Mouse (Mus musculus) embryonic stem cell, embryonic (primary cell): ENCODE data around the gene Ptcd2.

Experiments used
- CTCF ChIA-PET, 4 experiments: fragments of 300-600 bp in 2 of 4; fragments of 350-600 bp in 2 of 4; sonication (Branson Sonifier 250); formaldehyde crosslinking; loops; one replicate each; lab custom pipeline; 2022; ENCODE audit warnings: inconsistent platforms in 2 of 4; lab: Charles Lee
- POLR2A ChIA-PET, 4 experiments: fragments of 300-600 bp in 2 of 4; fragments of 350-600 bp in 2 of 4; sonication (Branson Sonifier 250); formaldehyde crosslinking; loops; one replicate each; lab custom pipeline; 2022; ENCODE audit warnings: antibody characterized with exemption in 4 of 4, inconsistent platforms in 1 of 4; lab: Charles Lee

The Ptcd2 gene

GRCm38 (mm10) chr13:99287207-99287606 lies 57.3 kb downstream of the Ptcd2 start:
- POLR2A ChIA-PET: interaction anchor here in 1 of 4 experiments (0.6 kb wide), 1 partner anchor 200 kb away, joined by 3 read pairs; no protein-coding TSS in a partner anchor

DNA sequence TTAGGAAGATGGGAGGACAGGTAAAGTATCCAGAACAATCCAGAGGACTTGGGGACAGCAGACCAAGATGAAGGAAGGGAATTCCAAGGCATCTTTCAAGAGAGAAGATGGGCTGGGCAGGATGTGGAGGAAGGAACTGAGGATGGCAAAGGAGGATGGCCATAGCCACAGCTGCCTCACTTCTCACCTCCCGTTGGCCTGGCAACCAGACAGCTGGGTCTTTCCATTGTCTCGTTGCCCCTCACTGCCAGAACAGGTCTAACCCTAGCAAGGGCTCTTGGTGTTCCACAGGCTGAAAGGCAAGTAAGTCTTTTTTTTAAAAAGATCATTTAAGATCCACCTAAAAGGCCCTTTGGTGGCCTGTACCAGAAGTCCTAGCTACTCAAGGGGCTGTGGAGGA lies 59.3 kb downstream of the Ptcd2 start:
- ChIA-PET POLR2A (interaction anchor here in 1 of 4 experiments (2.2 kb wide), 1 partner anchor 9 kb away, joined by 5 read pairs; no protein-coding TSS in a partner anchor), CTCF (no interaction called here)

More at GRCm38 (mm10) chr13:99287207-99287606, 57.3 kb downstream of the Ptcd2 start:
- CTCF ChIA-PET: no interaction called here

- ChIA-PET POLR2A (interaction anchor here in 1 of 4 experiments (2.2 kb wide), 1 partner anchor 9 kb away, joined by 5 read pairs; no protein-coding TSS in a partner anchor), CTCF (no interaction called here)
Measured at GRCm38 (mm10) chr13:99284400-99285160, 59.9 kb downstream of the Ptcd2 start.

DNA sequence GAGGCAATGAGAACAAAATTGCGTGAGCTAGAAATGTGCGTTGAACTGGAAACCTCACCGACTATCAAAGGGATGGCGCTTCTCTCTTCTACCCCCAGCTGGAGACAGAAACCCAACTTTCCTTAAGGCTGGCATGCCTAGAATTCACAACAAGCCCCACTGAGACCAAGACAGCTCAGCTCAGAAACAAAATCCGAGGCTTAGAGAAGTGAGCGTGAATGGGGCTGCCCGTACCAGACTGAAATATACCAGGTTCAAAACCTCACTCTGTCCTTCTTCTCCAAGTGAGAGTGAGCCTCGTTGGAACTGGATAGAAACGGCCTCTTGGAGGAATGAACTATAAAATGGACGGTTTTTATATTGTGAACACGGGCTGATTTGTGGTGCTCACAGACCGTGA lies 60.6 kb downstream of the Ptcd2 start:
- POLR2A ChIA-PET: interaction anchor here in 1 of 4 experiments (0.9 kb wide), 1 partner anchor 32 kb away, joined by 3 read pairs; no protein-coding TSS in a partner anchor
- CTCF ChIA-PET: no interaction called here

DNA sequence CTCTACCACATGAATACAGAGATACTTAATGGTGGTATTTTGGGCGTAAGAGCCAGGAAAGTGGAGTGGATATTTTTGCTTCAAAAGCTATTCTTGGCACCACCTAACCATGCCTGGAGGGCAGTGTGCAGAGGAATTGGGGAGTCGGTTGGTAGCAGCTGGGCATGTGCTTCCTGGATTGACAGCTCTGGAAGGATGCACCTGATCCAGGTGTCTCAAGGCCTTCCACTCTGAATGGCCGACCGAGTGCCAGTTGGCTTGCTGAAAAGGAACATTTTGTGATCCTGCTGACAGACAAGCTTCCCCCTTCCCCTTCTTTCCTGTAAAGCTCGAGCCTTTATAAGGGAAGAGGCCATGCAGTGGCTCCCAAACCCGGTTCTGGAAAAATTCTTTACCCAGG lies 61.5 kb downstream of the Ptcd2 start:
- ChIA-PET CTCF (interaction anchor here in 1 of 4 experiments (0.6 kb wide), 1 partner anchor 89 kb away, joined by 4 read pairs; no protein-coding TSS in a partner anchor), POLR2A (no interaction called here)

- CTCF ChIA-PET: no interaction called here
- POLR2A ChIA-PET: interaction anchor here in 1 of 4 experiments (0.7 kb wide), 1 partner anchor 54 kb away, joined by 4 read pairs; no protein-coding TSS in a partner anchor
Measured at GRCm38 (mm10) chr13:99279351-99279750, 65.2 kb downstream of the Ptcd2 start.

DNA sequence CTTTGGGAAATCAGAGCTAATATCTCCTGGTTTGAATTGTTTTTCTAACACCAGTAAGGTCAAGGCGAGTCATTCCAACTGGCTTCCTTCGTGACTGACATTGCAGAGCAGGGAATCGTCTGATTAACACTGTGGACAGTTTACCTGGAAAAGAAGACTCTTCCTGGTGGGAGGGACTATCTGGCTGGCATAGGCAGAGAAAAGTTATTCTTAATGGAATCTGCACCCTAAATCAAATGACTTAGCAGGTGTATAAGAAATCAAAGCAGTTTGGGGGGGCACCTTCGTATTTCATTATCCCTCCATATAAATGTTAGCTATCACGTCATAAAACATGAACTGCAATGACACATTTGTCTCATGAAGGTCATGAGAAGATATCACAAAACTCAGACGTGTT lies 66.0 kb downstream of the Ptcd2 start:
- POLR2A ChIA-PET: interaction anchor here in 2 of 4 experiments (0.6 to 0.9 kb wide), 2 partner anchors 127 to 645 kb away, joined by 3 read pairs; no protein-coding TSS in a partner anchor
- CTCF ChIA-PET: no interaction called here

GRCm38 (mm10) chr13:99277521-99277920 lies 67.0 kb downstream of the Ptcd2 start:
- POLR2A ChIA-PET: no interaction called here
- CTCF ChIA-PET: no interaction called here

DNA sequence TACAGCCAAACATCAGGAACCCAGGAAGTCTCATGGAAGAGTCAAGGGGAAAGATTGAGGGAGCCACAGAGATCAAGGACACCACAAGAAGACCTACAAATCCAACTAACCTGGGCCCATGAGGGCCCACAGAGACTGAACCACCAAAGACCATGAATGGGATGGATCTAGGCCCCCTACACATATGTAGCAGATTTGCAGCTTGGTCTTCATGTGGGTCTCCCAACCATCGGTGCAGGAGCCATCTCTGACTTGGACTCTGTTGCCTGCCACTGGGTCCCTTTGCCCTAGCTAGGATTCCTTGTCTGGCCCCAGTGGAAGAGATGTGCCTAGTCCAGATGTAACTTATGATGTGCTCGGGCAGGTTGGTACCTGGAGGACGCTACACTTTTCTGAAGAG lies 72.5 kb downstream of the Ptcd2 start:
- ChIA-PET CTCF (no interaction called here), POLR2A (no interaction called here)
